Mouse (Mus musculus) activated CD4-positive, CD25-positive, alpha-beta regulatory T cell, adult 4 months (primary cell): ENCODE data around the gene Eya2. TPM values are rescaled to one million over a fixed set of nuclear protein-coding genes. Genes with fewer than 3 reads are reported as not detected.

Source experiments
- ATAC-seq: one replicate; pipeline ENCODE4 v1.8.0; 2017
- polyA plus RNA-seq, 2 experiments: library from polyadenylated mRNA; unstranded; fragments of 100-300 nt; shearing (Covaris generic); gene quantifications; one replicate each; pipeline ENCODE4 v1.2.1; 2017

Gene Eya2
- polyA plus RNA-seq, 2 experiments from 2014 or later, result 4.7 to 8.1 TPM

- no peak for ATAC-seq
Observed at GRCm38 (mm10) chr2:165717182-165718176, 122.6 kb downstream of the Eya2 start.

GRCm38 (mm10) chr2:165719382-165719781 lies 124.5 kb downstream of the Eya2 start:
- no peak for ATAC-seq

GRCm38 (mm10) chr2:165721941-165722340 lies 127.1 kb downstream of the Eya2 start:
- no peak for ATAC-seq

- no peak for ATAC-seq
Observed at GRCm38 (mm10) chr2:165732552-165733238, 137.9 kb downstream of the Eya2 start.

- no peak for ATAC-seq
Observed at GRCm38 (mm10) chr2:165733701-165734100, 138.9 kb downstream of the Eya2 start.

GRCm38 (mm10) chr2:165736297-165736696 lies 141.5 kb downstream of the Eya2 start:
- ATAC-seq, result no peak

- ATAC-seq, result no peak
Observed at GRCm38 (mm10) chr2:165740381-165740780, 145.5 kb downstream of the Eya2 start.

GRCm38 (mm10) chr2:165740982-165741381 lies 146.2 kb downstream of the Eya2 start:
- ATAC-seq, result no peak

- ATAC-seq, result no peak
Observed at GRCm38 (mm10) chr2:165741526-165742050, 146.8 kb downstream of the Eya2 start.

GRCm38 (mm10) chr2:165742210-165742786 lies 147.5 kb downstream of the Eya2 start:
- no peak for ATAC-seq

GRCm38 (mm10) chr2:165745306-165746098 lies 150.7 kb downstream of the Eya2 start:
- ATAC-seq, result no peak

- no peak for ATAC-seq
Observed at GRCm38 (mm10) chr2:165747975-165748374, 153.1 kb downstream of the Eya2 start.

- no peak for ATAC-seq
Observed at GRCm38 (mm10) chr2:165748426-165748825, 153.6 kb downstream of the Eya2 start.

- no peak for ATAC-seq
Observed at GRCm38 (mm10) chr2:165751068-165751467, 156.2 kb downstream of the Eya2 start.

GRCm38 (mm10) chr2:165752704-165753103 lies 157.9 kb downstream of the Eya2 start:
- ATAC-seq, result no peak

GRCm38 (mm10) chr2:165757799-165758198 lies 163.0 kb downstream of the Eya2 start:
- ATAC-seq, result no peak

GRCm38 (mm10) chr2:165758534-165758933 lies 163.7 kb downstream of the Eya2 start:
- ATAC-seq, result no peak

GRCm38 (mm10) chr2:165759421-165759985 lies 164.7 kb downstream of the Eya2 start:
- no peak for ATAC-seq

GRCm38 (mm10) chr2:165768805-165769358 lies 174.1 kb downstream of the Eya2 start:
- ATAC-seq, result no peak

- no peak for ATAC-seq
Observed at GRCm38 (mm10) chr2:165769375-165769948, 174.6 kb downstream of the Eya2 start.

- peak; percentile 52 for ATAC-seq
Observed at GRCm38 (mm10) chr2:165778927-165779326, 184.1 kb downstream of the Eya2 start.
